Mouse (Mus musculus) cortical plate, adult 2 months (tissue): ENCODE data around the gene Tmem82.

Experiments
- CTCF ChIP-seq: fragments of 200-500 bp; IDR thresholded peaks from 2 replicates; pipeline ENCODE4 v1.5.1; 2011; ENCODE audit warnings: mild to moderate bottlenecking, control low read depth, low read length; ENCODE audit not compliant: insufficient read depth; ENCODE audit errors: extremely low read depth
- POLR2A ChIP-seq: fragments of 200-500 bp; IDR thresholded peaks from 2 replicates; pipeline ENCODE4 v1.6.1; 2011; ENCODE audit warnings: mild to moderate bottlenecking, low read length, control low read depth; ENCODE audit not compliant: insufficient read depth; ENCODE audit errors: extremely low read depth

GRCm38 (mm10) chr4:141641353-141641771, 22.9 kb upstream of the Tmem82 start:
- TF ChIP-seq CTCF (no peak), POLR2A (no peak)
